29 mouse cellular contexts compared by ENCODE assay signal in genomic region chr4:64250691-64251090, GRCm38 (mm10).
A peak's percentile ranks its signal among the peaks of the same experiment; 100 is the strongest.
DNase-seq lines count a peak whose midpoint lies in the region; ATAC-seq and TF ChIP-seq lines count a peak whose summit lies in the region.
"Had no signal": no experiment of that assay in that cellular context is flagged by ENCODE, and none has a peak within 500 bp of the region (broad histone marks: within the 10 kb centered on the region; RNA-seq: fewer than 3 reads in every experiment).

No protein-coding gene starts in this region.

- ATAC-seq in forebrain, postnatal 0 days = peak; percentile 58; the same call in 1 of the 2 replicates
- ATAC-seq in forebrain, embryonic 11.5 days (replicated peaks; ENCODE audit: low FRiP score) = no peak
- ATAC-seq in lung, postnatal 0 days = no peak
- ATAC-seq in limb, embryonic 14.5 days (ENCODE audit: low FRiP score, low read depth) = peak; percentile 86
- ATAC-seq: forebrain, embryonic 15.5 days; hindbrain, embryonic 16.5 days; intestine, embryonic 15.5 days; Patski had no signal

- no peak for DNase-seq in forebrain, postnatal 0 days
- DNase-seq in forebrain, embryonic 11.5 days (ENCODE audit: low spot score) = no peak
- peak; percentile 25 for DNase-seq in lung, postnatal 0 days (ENCODE audit: low spot score)
- DNase-seq in lung, postnatal 25 days (ENCODE audit: low spot score) = no peak
- peak; percentile 11 for DNase-seq in limb, embryonic 14.5 days (ENCODE audit: low spot score)
- no peak for DNase-seq in cerebellum, postnatal 10 days
- DNase-seq in ovary, adult 18-20 months (ENCODE audit: low spot score) = no peak
- DNase-seq: adrenal gland, postnatal 10 days; adrenal gland, postnatal 36 days; B cell, adult 2 months; cerebellum, adult 18-20 months; cerebellum, adult 9-10 months; cerebellum, postnatal 25 days; gastrocnemius, postnatal 25 days; heart, adult 18-20 months; heart, postnatal 10 days; heart, postnatal 36 days had no signal

- no peaks in the 10 kb centered on the region for H3K36me3 ChIP-seq in forebrain, postnatal 0 days (ENCODE audit: insufficient read depth)
- H3K36me3 ChIP-seq in forebrain, embryonic 11.5 days (ENCODE audit: control insufficient read depth, insufficient read depth, low read length) = no peaks in the 10 kb centered on the region
- H3K36me3 ChIP-seq in lung, postnatal 0 days (ENCODE audit: insufficient read depth, low read length) = no peaks in the 10 kb centered on the region
- no peaks in the 10 kb centered on the region for H3K36me3 ChIP-seq in limb, embryonic 14.5 days (ENCODE audit: control insufficient read depth, insufficient read depth, low read length)
- H3K36me3 ChIP-seq: embryonic facial prominence, embryonic 13.5 days; forebrain, embryonic 12.5 days; forebrain, embryonic 15.5 days; G1E; heart, embryonic 12.5 days; heart, embryonic 15.5 days; hindbrain, embryonic 10.5 days; hindbrain, embryonic 13.5 days; intestine, embryonic 15.5 days had no signal

- no peaks in the 10 kb centered on the region for H3K9me3 ChIP-seq in forebrain, postnatal 0 days (ENCODE audit: low read length)
- H3K9me3 ChIP-seq in forebrain, embryonic 11.5 days (ENCODE audit: control insufficient read depth, low read length) = no peaks in the 10 kb centered on the region
- H3K9me3 ChIP-seq in lung, postnatal 0 days (ENCODE audit: low read length) = no peaks in the 10 kb centered on the region
- H3K9me3 ChIP-seq in limb, embryonic 14.5 days (ENCODE audit: control insufficient read depth, low read length) = no peaks in the 10 kb centered on the region
- H3K9me3 ChIP-seq: embryonic facial prominence, embryonic 13.5 days; forebrain, embryonic 12.5 days; forebrain, embryonic 15.5 days; heart, embryonic 12.5 days; heart, embryonic 15.5 days; hindbrain, embryonic 10.5 days; hindbrain, embryonic 13.5 days; intestine, embryonic 15.5 days had no signal

- no peak for TF ChIP-seq EP300 in lung, postnatal 0 days (IDR thresholded peaks at IDR 0.05)

- no peak overlapping the region for H3K27ac ChIP-seq in forebrain, postnatal 0 days (ENCODE audit: low read depth, low read length)
- H3K27ac ChIP-seq in forebrain, embryonic 11.5 days (ENCODE audit: low read depth, low read length) = no peak overlapping the region
- no peak overlapping the region for H3K27ac ChIP-seq in lung, postnatal 0 days (ENCODE audit: low read length)
- no peak overlapping the region for H3K27ac ChIP-seq in limb, embryonic 14.5 days (replicated peaks; ENCODE audit: low read depth, low read length)
- H3K27ac ChIP-seq: embryonic facial prominence, embryonic 13.5 days; forebrain, embryonic 12.5 days; forebrain, embryonic 15.5 days; heart, embryonic 15.5 days; hindbrain, embryonic 10.5 days; hindbrain, embryonic 13.5 days; intestine, embryonic 15.5 days had no signal

- no peak overlapping the region for H3K4me2 ChIP-seq in forebrain, postnatal 0 days (ENCODE audit: low read depth)
- H3K4me2 ChIP-seq in forebrain, embryonic 11.5 days (ENCODE audit: low read depth, low read length, severe bottlenecking) = no peak overlapping the region
- no peak overlapping the region for H3K4me2 ChIP-seq in lung, postnatal 0 days (replicated peaks; ENCODE audit: low read depth, low read length)
- H3K4me2 ChIP-seq in limb, embryonic 14.5 days (replicated peaks; ENCODE audit: low read depth, low read length, severe bottlenecking) = no peak overlapping the region
- H3K4me2 ChIP-seq: embryonic facial prominence, embryonic 13.5 days; forebrain, embryonic 12.5 days; forebrain, embryonic 15.5 days; heart, embryonic 12.5 days; heart, embryonic 15.5 days; hindbrain, embryonic 13.5 days; intestine, embryonic 15.5 days had no signal

- no peak overlapping the region for H3K4me3 ChIP-seq in forebrain, postnatal 0 days (ENCODE audit: low read depth, low read length)
- H3K4me3 ChIP-seq in forebrain, embryonic 11.5 days (ENCODE audit: low read depth, low read length) = no peak overlapping the region
- H3K4me3 ChIP-seq in lung, postnatal 0 days (ENCODE audit: low read depth, low read length) = no peak overlapping the region
- no peak overlapping the region for H3K4me3 ChIP-seq in limb, embryonic 14.5 days (replicated peaks; ENCODE audit: low read length)
- H3K4me3 ChIP-seq: embryonic facial prominence, embryonic 13.5 days; forebrain, embryonic 12.5 days; forebrain, embryonic 15.5 days; heart, embryonic 12.5 days; heart, embryonic 15.5 days; hindbrain, embryonic 10.5 days; hindbrain, embryonic 13.5 days; intestine, embryonic 15.5 days had no signal

- no peak for TF ChIP-seq CTCF in forebrain, postnatal 0 days (IDR thresholded peaks at IDR 0.05; ENCODE audit: low read depth)
- no peak for TF ChIP-seq CTCF in lung, postnatal 0 days (IDR thresholded peaks at IDR 0.05)

- H3K4me1 ChIP-seq in forebrain, postnatal 0 days (ENCODE audit: insufficient read depth) = no peaks in the 10 kb centered on the region
- H3K4me1 ChIP-seq in forebrain, embryonic 11.5 days (replicated peaks; ENCODE audit: control insufficient read depth, insufficient read depth, low read length) = no peaks in the 10 kb centered on the region
- H3K4me1 ChIP-seq in lung, postnatal 0 days (ENCODE audit: insufficient read depth, low read depth, low read length) = no peaks in the 10 kb centered on the region
- no peaks in the 10 kb centered on the region; the same call in 1 of the 2 replicates for H3K4me1 ChIP-seq in limb, embryonic 14.5 days (ENCODE audit: control insufficient read depth, insufficient read depth, low read length)
- H3K4me1 ChIP-seq: embryonic facial prominence, embryonic 13.5 days; forebrain, embryonic 12.5 days; forebrain, embryonic 15.5 days; heart, embryonic 12.5 days; heart, embryonic 15.5 days; hindbrain, embryonic 13.5 days; intestine, embryonic 15.5 days had no signal

- 65% methylated on average over 5 of the region's 5 CpGs for WGBS in forebrain, postnatal 0 days
- WGBS in forebrain, embryonic 11.5 days = 88% methylated on average over 5 of the region's 5 CpGs
- 71% methylated on average over 5 of the region's 5 CpGs for WGBS in lung, postnatal 0 days
- 66% methylated on average over 5 of the region's 5 CpGs for WGBS in limb, embryonic 14.5 days

- no peaks in the 10 kb centered on the region for H3K27me3 ChIP-seq in forebrain, postnatal 0 days (ENCODE audit: insufficient read depth, low read length)
- H3K27me3 ChIP-seq in forebrain, embryonic 11.5 days (ENCODE audit: control insufficient read depth, insufficient read depth, low read length) = no peaks in the 10 kb centered on the region
- no peaks in the 10 kb centered on the region for H3K27me3 ChIP-seq in lung, postnatal 0 days (replicated peaks; ENCODE audit: insufficient read depth, low read length)
- H3K27me3 ChIP-seq in limb, embryonic 14.5 days (ENCODE audit: control insufficient read depth, insufficient read depth, low read length) = no peaks in the 10 kb centered on the region
- H3K27me3 ChIP-seq: CH12.LX; embryonic facial prominence, embryonic 13.5 days; forebrain, embryonic 12.5 days; forebrain, embryonic 15.5 days; heart, embryonic 12.5 days; heart, embryonic 15.5 days; hindbrain, embryonic 13.5 days; intestine, embryonic 15.5 days; Patski had no signal

- H3K9ac ChIP-seq in forebrain, postnatal 0 days = no peak overlapping the region
- no peak overlapping the region for H3K9ac ChIP-seq in forebrain, embryonic 11.5 days (ENCODE audit: low read length)
- no peak overlapping the region for H3K9ac ChIP-seq in lung, postnatal 0 days (replicated peaks; ENCODE audit: low read depth)
- H3K9ac ChIP-seq in limb, embryonic 14.5 days (ENCODE audit: low read depth, low read length, severe bottlenecking) = no peak overlapping the region
- H3K9ac ChIP-seq: embryonic facial prominence, embryonic 13.5 days; forebrain, embryonic 12.5 days; forebrain, embryonic 15.5 days; heart, embryonic 12.5 days; heart, embryonic 15.5 days; hindbrain, embryonic 13.5 days; intestine, embryonic 15.5 days had no signal

- TF ChIP-seq POLR2A in limb, embryonic 14.5 days (IDR thresholded peaks at IDR 0.05; ENCODE audit: borderline replicate concordance, extremely low read depth, insufficient read depth, insufficient read length) = no peak

Comparison
In these comparisons a context has a peak if more than half of its experiments do, and no peak if none do; other contexts are left out.
1. ATAC-seq: peak in forebrain, postnatal 0 days (single experiment) and limb, embryonic 14.5 days (single experiment); none in forebrain, embryonic 11.5 days (single experiment) and lung, postnatal 0 days (single experiment).
2. DNase-seq: peak in lung, postnatal 0 days (single experiment) and limb, embryonic 14.5 days (single experiment); none in forebrain, postnatal 0 days (single experiment), forebrain, embryonic 11.5 days (single experiment), lung, postnatal 25 days (single experiment), cerebellum, postnatal 10 days (0 of 2) and ovary, adult 18-20 months (single experiment).